Mouse (Mus musculus) forebrain, embryonic 13.5 days (tissue): ENCODE data around the gene Olfr597. TPM values are rescaled to one million over a fixed set of nuclear protein-coding genes. Genes with fewer than 3 reads are reported as not detected.
"Not testable (repeated sequence)": the region's sequence is repeated elsewhere in the genome, so short reads cannot be mapped to it uniquely, and the experiment has no call there.

ENCODE experiments used
- ATAC-seq: fragments of 200-750 bp; cut with Nextera tagmentation; 2 replicates; pipeline ENCODE4 v1.8.0; 2017
- H3K27ac ChIP-seq: fragments of 300-500 bp; sonication (generic); 2 replicates; pipeline ENCODE4 v1.5.1; 2015; ENCODE audit warnings: inconsistent platforms, mild to moderate bottlenecking, moderate library complexity
- H3K27me3 ChIP-seq: fragments of 300-500 bp; sonication (generic); 2 replicates; pipeline ENCODE4 v1.6.1; 2015; ENCODE audit warnings: mild to moderate bottlenecking, inconsistent platforms
- H3K36me3 ChIP-seq: fragments of 300-500 bp; sonication (generic); 2 replicates; pipeline ENCODE4 v1.6.1; 2015; ENCODE audit warnings: mild to moderate bottlenecking, inconsistent platforms; ENCODE audit not compliant: poor library complexity, severe bottlenecking
- H3K4me1 ChIP-seq: fragments of 300-500 bp; sonication (generic); 2 replicates; pipeline ENCODE4 v1.6.1; 2015; ENCODE audit warnings: inconsistent platforms
- H3K4me2 ChIP-seq: fragments of 300-500 bp; sonication (generic); 2 replicates; pipeline ENCODE4 v1.6.1; 2015; ENCODE audit warnings: inconsistent platforms, mild to moderate bottlenecking, moderate library complexity
- H3K4me3 ChIP-seq: fragments of 300-500 bp; sonication (generic); 2 replicates; pipeline ENCODE4 v1.5.1; 2015; ENCODE audit warnings: mild to moderate bottlenecking, inconsistent platforms
- H3K9ac ChIP-seq: fragments of 300-500 bp; sonication (generic); 2 replicates; pipeline ENCODE4 v1.6.1; 2015; ENCODE audit warnings: mild to moderate bottlenecking, inconsistent platforms
- H3K9me3 ChIP-seq: fragments of 300-500 bp; sonication (generic); replicated peaks from 2 replicates; pipeline ENCODE4 v1.6.1; 2016; ENCODE audit warnings: inconsistent platforms
- WGBS: fragments of 180-500 bp; shearing (Covaris S2); methylation state at CpG from one replicate; pipeline ENCODE4 v1.1.7; 2015; 5-methylcytosine and 5-hydroxymethylcytosine counted together
- microRNA-seq: library from miRNA; unstranded; fragments of <30 nt; microRNA quantifications from one replicate; pipeline ENCODE4, GENCODE M21; 2016
- polyA plus RNA-seq: library from polyadenylated mRNA; unstranded; fragments of >200 nt; fragmentation: Nextera tagmentation; extraction: Ambion mirVana; gene quantifications from 2 replicates; pipeline ENCODE4 v1.2.1, GENCODE M21; 2015

Gene Olfr597
- polyA plus RNA-seq, result not detected in 2 replicates

GRCm38 (mm10) chr7:103316015-103316414, at the start of gene Olfr597:
Olfr597 (plus strand) TSS chr7:103316315.
- WGBS, result 89% methylated on average over 2 of the region's 2 CpGs
- not testable (repeated sequence) for H3K4me3 ChIP-seq, ATAC-seq, H3K27me3 ChIP-seq, H3K4me2 ChIP-seq, H3K9ac ChIP-seq, H3K4me1 ChIP-seq, H3K9me3 ChIP-seq, H3K36me3 ChIP-seq, H3K27ac ChIP-seq

DNA sequence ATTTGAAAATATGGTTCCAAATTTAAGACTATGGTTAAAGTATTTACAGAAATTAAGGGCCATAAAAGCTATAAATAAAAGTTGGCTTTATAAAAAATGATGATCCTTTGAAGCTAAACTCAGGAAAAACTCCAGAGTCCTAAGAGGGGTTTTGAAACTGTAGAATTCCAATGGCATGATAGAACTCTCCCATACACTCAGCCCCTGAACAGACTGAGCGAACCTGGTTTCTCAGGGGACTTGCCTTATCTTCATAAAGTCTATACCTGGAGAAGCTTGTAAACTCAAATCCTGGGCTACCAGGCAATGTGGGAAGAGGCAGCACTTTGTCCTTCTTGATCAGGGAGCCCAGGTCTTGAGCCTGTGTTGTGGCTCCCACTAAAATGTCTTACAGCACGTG, 10.8 kb upstream of the Olfr597 start, which contains the start of gene Olfr596:
Olfr596 (plus strand) TSS at position 301 of the 400 bp plus-strand sequence.
- not testable (repeated sequence) for H3K4me3 ChIP-seq, H3K9ac ChIP-seq, ATAC-seq, H3K9me3 ChIP-seq, H3K27ac ChIP-seq, H3K27me3 ChIP-seq, H3K36me3 ChIP-seq, H3K4me2 ChIP-seq, H3K4me1 ChIP-seq
- 88% methylated on average over 2 of the region's 2 CpGs for WGBS

- no peak within 1 kb of the TSS for H3K9ac ChIP-seq
- H3K4me3 ChIP-seq, result no peak within 1 kb of the TSS
- no peaks in the 10 kb centered on the region for H3K9me3 ChIP-seq
- H3K4me1 ChIP-seq, result no peaks in the 10 kb centered on the region
- H3K27me3 ChIP-seq, result no peaks in the 10 kb centered on the region
- no peak for ATAC-seq
- no peak within 1 kb of the TSS for H3K4me2 ChIP-seq
- no peaks in the 10 kb centered on the region for H3K36me3 ChIP-seq
- no peak within 1 kb of the TSS for H3K27ac ChIP-seq
These were observed 7.2 kb downstream of the Olfr597 start, which contains the start of gene Olfr598 for GRCm38 (mm10) chr7:103323268-103323667. Olfr598 (plus strand) TSS chr7:103323568.

DNA sequence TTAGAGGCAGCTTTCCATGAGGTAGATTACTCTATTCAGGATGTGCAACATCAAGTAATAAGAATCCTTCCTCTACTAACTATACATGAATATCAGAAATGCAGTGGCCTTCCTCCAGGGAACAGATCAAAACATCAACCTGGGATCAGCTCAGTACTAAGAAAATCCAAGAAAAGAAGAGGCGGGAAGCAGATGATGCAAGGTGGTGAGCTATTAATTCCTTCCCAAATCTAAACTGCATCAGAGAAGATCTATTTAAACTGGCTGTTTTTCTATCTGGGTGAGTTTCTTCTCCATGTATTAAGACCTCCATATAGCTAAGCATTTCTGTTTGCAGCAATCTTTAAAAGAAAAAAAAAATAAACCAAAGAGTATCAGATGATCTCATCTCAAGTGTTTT, 19.5 kb downstream of the Olfr597 start, which contains the start of gene Olfr599:
Olfr599 (plus strand) TSS at position 301 of the 400 bp plus-strand sequence.
- no peak within 1 kb of the TSS for H3K4me3 ChIP-seq
- WGBS, result 85% methylated on average over 1 of the region's 1 CpGs
- no peak within 1 kb of the TSS for H3K27ac ChIP-seq
- no peaks in the 10 kb centered on the region for H3K4me1 ChIP-seq
- no peak within 1 kb of the TSS for H3K9ac ChIP-seq
- no peak for ATAC-seq
- no peaks in the 10 kb centered on the region for H3K9me3 ChIP-seq
- no peak within 1 kb of the TSS for H3K4me2 ChIP-seq
- no peaks in the 10 kb centered on the region for H3K36me3 ChIP-seq
- no peaks in the 10 kb centered on the region for H3K27me3 ChIP-seq

DNA sequence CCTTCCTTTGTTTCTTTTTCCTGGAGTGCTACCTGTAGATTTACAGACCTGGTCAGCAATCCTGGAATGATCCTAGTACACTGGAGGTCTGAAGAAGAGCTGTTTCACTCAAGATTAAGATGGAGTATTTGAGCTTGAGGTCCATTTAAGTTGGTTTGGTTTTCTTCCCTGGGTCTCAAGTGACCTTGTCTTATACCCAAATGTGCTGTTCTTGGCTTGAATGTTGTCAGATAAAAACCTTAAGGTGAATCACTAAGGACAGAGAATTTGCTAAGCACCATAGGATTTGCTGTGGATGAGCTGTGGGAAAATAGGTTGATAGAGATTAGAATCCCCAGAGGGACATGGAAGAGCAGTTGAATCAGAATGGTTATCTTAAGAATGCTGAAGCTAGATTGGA, 33.5 kb downstream of the Olfr597 start, which contains the start of gene Olfr600:
Olfr600 (minus strand) TSS at position 101 of the 400 bp plus-strand sequence.
- Histone ChIP-seq H3K4me1 (no peaks in the 10 kb centered on the region), H3K4me2 (no peak within 1 kb of the TSS), H3K4me3 (no peak within 1 kb of the TSS), H3K36me3 (no peaks in the 10 kb centered on the region), H3K9ac (no peak within 1 kb of the TSS), H3K27me3 (no peaks in the 10 kb centered on the region), H3K9me3 (no peaks in the 10 kb centered on the region), H3K27ac (no peak within 1 kb of the TSS)
- no peak for ATAC-seq

DNA sequence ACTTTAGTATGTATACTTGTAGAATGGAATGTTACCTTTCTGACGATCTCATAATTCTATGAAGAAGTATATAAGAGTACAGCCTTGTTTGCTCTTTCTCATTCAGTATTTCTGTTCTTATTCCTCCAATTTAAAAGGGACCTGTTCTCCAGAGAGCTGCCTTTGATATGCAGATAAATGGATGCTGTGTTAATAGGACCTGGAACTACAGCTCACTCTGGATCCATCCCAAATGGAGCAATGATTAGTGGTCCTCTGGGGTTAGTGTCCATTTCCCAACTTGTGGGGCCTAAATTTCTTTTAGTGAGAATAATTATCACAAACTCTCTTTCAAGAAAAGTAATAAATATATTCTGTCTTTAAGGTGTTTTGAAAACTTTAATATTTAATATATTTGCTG, 46.4 kb downstream of the Olfr597 start, which contains the start of gene Olfr601:
Olfr601 (minus strand) TSS at position 101 of the 400 bp plus-strand sequence.
- no peak for ATAC-seq
- H3K9me3 ChIP-seq, result no peaks in the 10 kb centered on the region
- no peaks in the 10 kb centered on the region for H3K36me3 ChIP-seq
- H3K4me2 ChIP-seq, result no peak within 1 kb of the TSS
- 93% methylated on average over 1 of the region's 1 CpGs for WGBS
- no peak within 1 kb of the TSS for H3K9ac ChIP-seq
- no peak within 1 kb of the TSS for H3K27ac ChIP-seq
- no peaks in the 10 kb centered on the region for H3K4me1 ChIP-seq
- H3K27me3 ChIP-seq, result no peaks in the 10 kb centered on the region
- H3K4me3 ChIP-seq, result no peak within 1 kb of the TSS

Small RNA genes within 50 kb of the gene (microRNA-seq; reads per million reads assigned to microRNA genes)
- not detected for gene Gm23550

Other genes with a start within 250 kb of the Olfr597 start
- gene Olfr584, start 234.4 kb upstream of the Olfr597 start, polyA plus RNA-seq, result not detected in 2 replicates
- not detected in 2 replicates for gene Olfr585, start 218.6 kb upstream of the Olfr597 start, polyA plus RNA-seq
- gene Olfr586, start 190.7 kb upstream of the Olfr597 start, polyA plus RNA-seq, result not detected in 2 replicates
- not detected in 2 replicates for gene Olfr588-ps1, start 175.4 kb upstream of the Olfr597 start, polyA plus RNA-seq
- gene Olfr589, start 160.0 kb upstream of the Olfr597 start, polyA plus RNA-seq, result not detected in 2 replicates
- not detected in 2 replicates for gene Olfr591, start 138.0 kb upstream of the Olfr597 start, polyA plus RNA-seq
- gene Olfr592, start 131.5 kb upstream of the Olfr597 start, polyA plus RNA-seq, result not detected in 2 replicates
- not detected in 2 replicates for gene Olfr593, start 104.5 kb upstream of the Olfr597 start, polyA plus RNA-seq
- not detected in 2 replicates for gene Olfr594, start 99.3 kb upstream of the Olfr597 start, polyA plus RNA-seq
- gene Usp17ld, start 63.8 kb upstream of the Olfr597 start, polyA plus RNA-seq, result not detected in 2 replicates
- not detected in 2 replicates for gene Olfr596, start 10.7 kb upstream of the Olfr597 start, polyA plus RNA-seq
- gene Olfr598, start 7.3 kb downstream of the Olfr597 start, polyA plus RNA-seq, result not detected in 2 replicates
- not detected in 2 replicates for gene Olfr599, start 19.6 kb downstream of the Olfr597 start, polyA plus RNA-seq
- not detected in 2 replicates for gene Olfr600, start 33.4 kb downstream of the Olfr597 start, polyA plus RNA-seq
- gene Olfr601, start 46.3 kb downstream of the Olfr597 start, polyA plus RNA-seq, result not detected in 2 replicates
- gene Olfr603, start 69.9 kb downstream of the Olfr597 start, polyA plus RNA-seq, result not detected in 2 replicates
- gene Usp17lc, start 98.8 kb downstream of the Olfr597 start, polyA plus RNA-seq, result not detected in 2 replicates
- gene Olfr605, start 129.1 kb downstream of the Olfr597 start, polyA plus RNA-seq, result not detected in 2 replicates
- gene Olfr606, start 132.7 kb downstream of the Olfr597 start, polyA plus RNA-seq, result not detected in 2 replicates
- not detected in 2 replicates for gene Olfr607, start 147.8 kb downstream of the Olfr597 start, polyA plus RNA-seq
- gene Olfr608, start 153.6 kb downstream of the Olfr597 start, polyA plus RNA-seq, result not detected in 2 replicates
- not detected in 2 replicates for gene Olfr609, start 181.7 kb downstream of the Olfr597 start, polyA plus RNA-seq
- not detected in 2 replicates for gene Olfr610, start 195.8 kb downstream of the Olfr597 start, polyA plus RNA-seq
- not detected in 2 replicates for gene Olfr611, start 204.5 kb downstream of the Olfr597 start, polyA plus RNA-seq
- gene Olfr612, start 226.4 kb downstream of the Olfr597 start, polyA plus RNA-seq, result not detected in 2 replicates
- not detected in 2 replicates for gene Olfr613, start 231.8 kb downstream of the Olfr597 start, polyA plus RNA-seq
- gene Olfr615, start 239.8 kb downstream of the Olfr597 start, polyA plus RNA-seq, result not detected in 2 replicates